Mouse (Mus musculus) liver, embryonic 11.5 days (tissue): Measurements from ENCODE around the gene Gm28374. TPM values are rescaled to one million over a fixed set of nuclear protein-coding genes. Genes with fewer than 3 reads are reported as not detected.

Source experiments
- ATAC-seq: fragments of 200-750 bp; cut with Nextera tagmentation; replicated peaks from 2 replicates; pipeline ENCODE4 v1.8.0; 2017; ENCODE audit warnings: moderate number of reproducible peaks, mild to moderate bottlenecking, moderate TSS enrichment, moderate library complexity; ENCODE audit not compliant: low FRiP score
- DNase-seq: peaks from one replicate; pipeline ENCODE4 v3.0.0-alpha.2; 2017; ENCODE audit warnings: low spot score
- H3K27ac ChIP-seq: fragments of 300-500 bp; sonication (generic); 2 replicates; pipeline ENCODE4 v1.5.1; 2014; ENCODE audit warnings: mild to moderate bottlenecking, low read depth, low read length, control low read depth
- H3K27me3 ChIP-seq: fragments of 300-500 bp; sonication (generic); replicated peaks from 2 replicates; pipeline ENCODE4 v1.6.1; 2014; ENCODE audit warnings: low read length, mixed read lengths; ENCODE audit not compliant: control insufficient read depth, insufficient read depth
- H3K36me3 ChIP-seq: fragments of 300-500 bp; sonication (generic); 2 replicates; pipeline ENCODE4 v1.6.1; 2014; ENCODE audit warnings: mild to moderate bottlenecking, low read length, moderate library complexity, mixed read lengths; ENCODE audit not compliant: control insufficient read depth, insufficient read depth
- H3K4me1 ChIP-seq: fragments of 300-500 bp; sonication (generic); replicated peaks from 2 replicates; pipeline ENCODE4 v1.6.1; 2014; ENCODE audit warnings: low read length, mixed read lengths; ENCODE audit not compliant: control insufficient read depth, insufficient read depth
- H3K4me2 ChIP-seq: fragments of 300-500 bp; sonication (generic); 2 replicates; pipeline ENCODE4 v1.6.1; 2014; ENCODE audit warnings: mild to moderate bottlenecking, control low read depth, moderate library complexity
- H3K4me3 ChIP-seq: fragments of 300-500 bp; sonication (generic); 2 replicates; pipeline ENCODE4 v1.5.1; 2014; ENCODE audit warnings: low read depth, low read length, control low read depth
- H3K9ac ChIP-seq: fragments of 300-500 bp; sonication (generic); 2 replicates; pipeline ENCODE4 v1.6.1; 2014; ENCODE audit warnings: low read depth, low read length, control low read depth
- H3K9me3 ChIP-seq: fragments of 300-500 bp; sonication (generic); 2 replicates; pipeline ENCODE4 v1.6.1; 2016; ENCODE audit warnings: low read length, inconsistent platforms, mixed read lengths; ENCODE audit not compliant: control insufficient read depth
- WGBS: fragments of 180-500 bp; shearing (Covaris S2); extraction: QIAGEN DNeasy Blood & Tissue Kit; methylation state at CpG from one replicate; pipeline ENCODE4 v1.1.7; 2014; 5-methylcytosine and 5-hydroxymethylcytosine counted together
- polyA plus RNA-seq: library from polyadenylated mRNA; unstranded; fragments of >200 nt; fragmentation: Nextera tagmentation; extraction: Ambion mirVana; gene quantifications from 2 replicates; pipeline ENCODE4 v1.2.1, GENCODE M21; 2014

Gm28374 gene
- polyA plus RNA-seq, 1 experiment from 2014 or later, result 2.2 TPM

DNA sequence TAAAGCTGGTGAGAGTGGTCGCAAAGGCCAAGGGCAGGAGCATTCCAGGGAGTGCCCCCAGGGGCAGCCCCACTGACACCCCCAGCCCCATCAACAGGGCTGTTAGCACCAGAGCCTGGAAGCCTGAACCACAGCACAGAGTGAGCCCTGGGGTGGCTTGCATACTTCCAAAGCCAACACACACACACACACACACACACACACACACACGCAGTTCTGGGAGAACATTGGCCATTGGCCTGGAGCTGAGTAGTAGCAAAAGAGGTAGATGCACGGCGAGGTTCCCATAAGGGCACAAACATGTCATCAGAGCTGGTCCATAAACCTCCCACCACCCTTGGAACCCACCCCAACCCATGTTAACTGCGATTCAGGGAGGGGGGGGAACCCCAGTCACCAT is 15.5 kb downstream of the Gm28374 start:
- Histone ChIP-seq H3K9me3 (no peaks in the 10 kb centered on the region), H3K27ac (peak overlapping the region; percentile 88), H3K4me2 (peak overlapping the region; percentile 98), H3K36me3 (peaks cover 19% of the 10 kb centered on the region), H3K27me3 (no peaks in the 10 kb centered on the region), H3K9ac (peak overlapping the region; percentile 72), H3K4me3 (peak overlapping the region; percentile 67), H3K4me1 (peaks cover 21% of the 10 kb centered on the region)
- DNase-seq (no peak), ATAC-seq (no peak)
- WGBS, result 42% methylated on average over 5 of the region's 5 CpGs

- no peak overlapping the region for H3K4me3 ChIP-seq
- H3K9me3 ChIP-seq, result no peaks in the 10 kb centered on the region
- 93% methylated on average over 6 of the region's 6 CpGs for WGBS
- ATAC-seq, result no peak
- H3K36me3 ChIP-seq, result peaks cover 8% of the 10 kb centered on the region; the same call in 1 of the 2 replicates
- H3K4me1 ChIP-seq, result peaks cover 26% of the 10 kb centered on the region
- H3K4me2 ChIP-seq, result peak overlapping the region; percentile 99
- H3K9ac ChIP-seq, result no peak overlapping the region
- DNase-seq, result no peak
- H3K27me3 ChIP-seq, result no peaks in the 10 kb centered on the region
- no peak overlapping the region for H3K27ac ChIP-seq
These were observed 19.0 kb downstream of the Gm28374 start for GRCm38 (mm10) chr19:6063081-6063480.

- peaks cover 8% of the 10 kb centered on the region; the same call in 1 of the 2 replicates for H3K36me3 ChIP-seq
- H3K9ac ChIP-seq, result peak overlapping the region; percentile 91
- no peak for DNase-seq
- peak overlapping the region; percentile 94; the same call in 1 of the 2 replicates for H3K27ac ChIP-seq
- H3K4me3 ChIP-seq, result peak overlapping the region; percentile 79
- H3K4me2 ChIP-seq, result peak overlapping the region; percentile 99
- no peaks in the 10 kb centered on the region for H3K9me3 ChIP-seq
- ATAC-seq, result no peak
- no peaks in the 10 kb centered on the region for H3K27me3 ChIP-seq
- WGBS, result 49% methylated on average over 5 of the region's 5 CpGs
- H3K4me1 ChIP-seq, result peaks cover 22% of the 10 kb centered on the region
These were observed 19.6 kb downstream of the Gm28374 start for GRCm38 (mm10) chr19:6062418-6062817.

DNA sequence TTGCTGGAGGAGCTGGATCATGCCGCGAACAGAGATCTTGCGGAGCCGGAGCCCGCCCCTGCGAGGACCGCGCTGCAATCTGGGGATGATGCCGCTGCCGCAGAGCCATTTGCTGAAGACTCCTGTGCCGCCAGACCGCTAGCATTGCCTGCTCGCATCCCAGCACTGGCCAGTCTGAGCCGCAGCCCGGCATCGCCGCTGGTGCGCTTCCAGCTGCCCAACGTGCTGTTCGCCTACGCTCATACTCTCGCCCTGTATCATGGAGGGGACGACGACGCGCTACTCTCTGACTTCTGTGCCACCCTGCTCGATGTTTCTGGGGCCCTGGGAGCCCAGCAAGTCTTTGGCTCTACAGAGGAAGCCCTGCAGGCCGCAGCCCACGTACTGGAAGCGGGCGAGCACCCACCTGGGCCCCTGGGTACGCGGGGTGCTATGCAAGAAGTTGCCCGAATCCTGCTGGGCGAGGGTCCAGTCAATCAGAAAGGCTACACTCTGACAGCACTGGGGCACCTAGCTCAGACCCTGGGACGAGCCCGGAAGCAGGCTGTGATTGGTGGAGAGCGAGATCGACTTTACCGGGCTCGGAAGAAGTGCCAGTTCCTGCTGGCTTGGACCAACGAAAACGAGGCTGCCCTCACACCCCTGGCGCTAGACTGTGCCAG is 20.3 kb downstream of the Gm28374 start:
- DNase-seq (peak; percentile 66), ATAC-seq (peak; percentile 6; the same call in 1 of the 2 replicates)
- Histone ChIP-seq H3K4me2 (peak overlapping the region; percentile 99), H3K4me1 (peaks cover 21% of the 10 kb centered on the region), H3K27me3 (no peaks in the 10 kb centered on the region), H3K9me3 (no peaks in the 10 kb centered on the region), H3K36me3 (peaks cover 8% of the 10 kb centered on the region; the same call in 1 of the 2 replicates), H3K9ac (peak overlapping the region; percentile 91), H3K27ac (peak overlapping the region; percentile 94), H3K4me3 (peak overlapping the region; percentile 79)
- WGBS, result 1% methylated on average over 44 of the region's 44 CpGs

GRCm38 (mm10) chr19:6061021-6061533 is 21.0 kb downstream of the Gm28374 start, which contains the start of gene Znhit2:
Gene Znhit2, plus strand, starts transcription at chr19:6061192.
- peak within 1 kb of the TSS; percentile 79 for H3K4me3 ChIP-seq
- under 1% methylated on average over 58 of the region's 58 CpGs for WGBS
- H3K36me3 ChIP-seq, result peaks cover 8% of the 10 kb centered on the region; the same call in 1 of the 2 replicates
- peak; percentile 70 for ATAC-seq
- peak within 1 kb of the TSS; percentile 99 for H3K4me2 ChIP-seq
- peaks cover 18% of the 10 kb centered on the region for H3K4me1 ChIP-seq
- H3K27ac ChIP-seq, result peak within 1 kb of the TSS; percentile 94
- H3K9me3 ChIP-seq, result no peaks in the 10 kb centered on the region
- DNase-seq, result peak; percentile 91
- H3K9ac ChIP-seq, result peak within 1 kb of the TSS; percentile 91
- no peaks in the 10 kb centered on the region for H3K27me3 ChIP-seq

GRCm38 (mm10) chr19:6058966-6059365 is 23.1 kb downstream of the Gm28374 start:
- ATAC-seq, result no peak
- Histone ChIP-seq H3K4me1 (peaks cover 20% of the 10 kb centered on the region), H3K27me3 (no peaks in the 10 kb centered on the region), H3K9me3 (no peaks in the 10 kb centered on the region), H3K36me3 (peaks cover 24% of the 10 kb centered on the region), H3K4me3 (peak overlapping the region; percentile 91), H3K27ac (peak overlapping the region; percentile 85), H3K9ac (peak overlapping the region; percentile 97), H3K4me2 (peak overlapping the region; percentile 85)
- WGBS, result 79% methylated on average over 5 of the region's 5 CpGs
- DNase-seq, result no peak

DNA sequence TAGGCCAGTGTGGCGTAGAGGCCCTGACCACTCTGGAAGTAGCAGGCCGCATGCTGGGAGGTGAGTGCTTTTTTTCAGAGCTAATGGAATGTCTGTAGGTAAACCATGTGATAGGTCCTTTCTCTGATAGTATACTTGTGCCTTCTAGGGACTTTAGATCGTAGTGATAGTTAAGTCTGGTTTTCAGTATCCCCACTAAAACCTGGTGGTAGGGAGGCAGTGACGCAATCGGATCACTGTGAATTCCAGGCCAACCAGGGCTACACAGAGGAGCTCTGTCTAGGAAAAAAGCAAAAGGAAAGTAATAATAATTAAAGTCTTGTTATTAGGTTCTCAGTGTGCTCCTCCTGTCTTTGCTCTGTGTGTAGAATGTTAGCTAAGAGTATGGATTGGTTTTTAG is 23.5 kb downstream of the Gm28374 start:
- Histone ChIP-seq H3K9ac (peak overlapping the region; percentile 97), H3K27ac (peak overlapping the region; percentile 85), H3K27me3 (no peaks in the 10 kb centered on the region), H3K4me2 (peak overlapping the region; percentile 85), H3K9me3 (no peaks in the 10 kb centered on the region), H3K4me1 (peaks cover 20% of the 10 kb centered on the region), H3K4me3 (peak overlapping the region; percentile 91), H3K36me3 (peaks cover 28% of the 10 kb centered on the region)
- 12% methylated on average over 5 of the region's 5 CpGs for WGBS
- DNase-seq, result no peak
- no peak for ATAC-seq

- Histone ChIP-seq H3K9ac (peak within 1 kb of the TSS; percentile 97), H3K4me2 (peak within 1 kb of the TSS; percentile 85), H3K36me3 (peaks cover 38% of the 10 kb centered on the region), H3K4me1 (peaks cover 19% of the 10 kb centered on the region), H3K27me3 (no peaks in the 10 kb centered on the region), H3K27ac (peak within 1 kb of the TSS; percentile 85), H3K9me3 (no peaks in the 10 kb centered on the region), H3K4me3 (peak within 1 kb of the TSS; percentile 91)
- DNase-seq (peak; percentile 97), ATAC-seq (peak; percentile 80)
- WGBS, result under 1% methylated on average over 63 of the region's 63 CpGs
These were observed 24.6 kb downstream of the Gm28374 start, which contains the start of the genes Mrpl49 and Fau for GRCm38 (mm10) chr19:6057313-6058096. Gene Mrpl49, minus strand, starts transcription at chr19:6057785. Gene Fau, plus strand, starts transcription at chr19:6057844.
